Mouse (Mus musculus): ENCODE results near the gene Pim3. TPM values are rescaled to one million over a fixed set of nuclear protein-coding genes. Genes with fewer than 3 reads are reported as not detected.

Gene Pim3
- total RNA-seq, 1 experiment, result 159 TPM

DNA sequence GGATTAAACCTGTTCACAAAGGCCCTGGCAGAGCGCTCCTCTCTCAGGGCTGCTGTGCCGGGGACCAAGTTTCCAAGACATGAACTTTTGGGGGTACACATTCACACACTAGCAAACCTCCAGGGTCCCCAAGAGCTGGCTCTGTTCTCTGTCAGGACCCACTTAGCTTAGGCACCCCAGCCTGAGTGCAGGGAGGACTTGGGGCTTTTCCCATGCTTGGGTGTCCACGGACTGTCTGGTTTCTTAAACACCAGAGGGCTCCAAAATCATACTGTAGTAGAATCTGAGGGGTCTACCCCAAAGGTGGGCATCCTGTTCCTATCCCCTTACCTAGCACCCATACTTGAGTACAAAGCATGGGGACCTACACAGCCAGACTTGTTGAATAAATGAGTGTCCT is 28.0 kb downstream of the Pim3 start:
- H3K36me3 ChIP-seq (ENCODE audit: control insufficient read depth, insufficient read depth, low read length, poor library complexity, severe bottlenecking), result no peaks in the 10 kb centered on the region
- no peak for TF ChIP-seq ZC3H11A (IDR thresholded peaks at IDR 0.05; ENCODE audit: borderline replicate concordance, low read depth, low read length)
- TF ChIP-seq MAFK (IDR thresholded peaks at IDR 0.05; ENCODE audit: insufficient read depth, low read depth, low read length), result no peak
- no peak for TF ChIP-seq CHD2 (IDR thresholded peaks at IDR 0.05; ENCODE audit: low read depth, low read length)
- no peak for TF ChIP-seq HCFC1 (IDR thresholded peaks at IDR 0.05; ENCODE audit: borderline replicate concordance, insufficient read depth, low read length)
- no peak for TF ChIP-seq ZNF384 (IDR thresholded peaks at IDR 0.05; ENCODE audit: low read depth, low read length)
- in situ Hi-C loops (cut with MboI; ENCODE audit: low sequenced_read_pairs in 2 of 2, unreplicated experiment in 2 of 2), result no loop called here
- no peaks in the 10 kb centered on the region for H3K9me3 ChIP-seq (ENCODE audit: control insufficient read depth, insufficient read depth, low read depth, low read length)
- no peak overlapping the region for H3K9ac ChIP-seq (ENCODE audit: insufficient read depth, low read depth, low read length, poor library complexity, severe bottlenecking)
- H3K27ac ChIP-seq (ENCODE audit: insufficient read depth, low read depth, low read length, poor library complexity, severe bottlenecking), result no peak overlapping the region
- H3K4me3 ChIP-seq (ENCODE audit: insufficient read depth in 1 of 2, low read depth in 1 of 2, low read length in 2 of 2, poor library complexity in 1 of 2, severe bottlenecking in 1 of 2), result peak overlapping the region in 1 of 2 experiments; percentile 83; a peak in 2 of 4 replicates
- peaks cover 2 to 13% of the 10 kb centered on the region in 2 experiments; a peak in 2 of 4 replicates for H3K4me1 ChIP-seq (ENCODE audit: control insufficient read depth in 2 of 2, insufficient read depth in 2 of 2, low read length in 2 of 2, poor library complexity in 1 of 2)
- DNase-seq (ENCODE audit: low read depth, low spot score), result no peak

GRCm38 (mm10) chr15:88890751-88891675 is 29.0 kb downstream of the Pim3 start:
- Histone ChIP-seq H3K4me3 (ENCODE audit: insufficient read depth in 1 of 2, low read depth in 1 of 2, low read length in 2 of 2, poor library complexity in 1 of 2, severe bottlenecking in 1 of 2) (peak overlapping the region; percentile 72 to 83), H3K4me1 (ENCODE audit: control insufficient read depth in 2 of 2, insufficient read depth in 2 of 2, low read length in 2 of 2, poor library complexity in 1 of 2) (peaks cover 2 to 15% of the 10 kb centered on the region in 2 experiments; a peak in 2 of 4 replicates), H3K9ac (ENCODE audit: insufficient read depth, low read depth, low read length, poor library complexity, severe bottlenecking) (peak overlapping the region; percentile 61), H3K9me3 (ENCODE audit: control insufficient read depth, insufficient read depth, low read depth, low read length) (no peaks in the 10 kb centered on the region), H3K27ac (ENCODE audit: insufficient read depth, low read depth, low read length, poor library complexity, severe bottlenecking) (no peak overlapping the region), H3K36me3 (ENCODE audit: control insufficient read depth, insufficient read depth, low read length, poor library complexity, severe bottlenecking) (no peaks in the 10 kb centered on the region)
- DNase-seq (ENCODE audit: low read depth, low spot score), result peak; percentile 97
- TF ChIP-seq ZNF384 (IDR thresholded peaks at IDR 0.05; ENCODE audit: low read depth, low read length), result no peak
- no peak for TF ChIP-seq HCFC1 (IDR thresholded peaks at IDR 0.05; ENCODE audit: borderline replicate concordance, insufficient read depth, low read length)
- TF ChIP-seq MAFK (IDR thresholded peaks at IDR 0.05; ENCODE audit: insufficient read depth, low read depth, low read length), result no peak
- no peak for TF ChIP-seq ZC3H11A (IDR thresholded peaks at IDR 0.05; ENCODE audit: borderline replicate concordance, low read depth, low read length)
- TF ChIP-seq CHD2 (IDR thresholded peaks at IDR 0.05; ENCODE audit: low read depth, low read length), result no peak
- in situ Hi-C loops (cut with MboI; ENCODE audit: low sequenced_read_pairs in 2 of 2, unreplicated experiment in 2 of 2), result no loop called here

GRCm38 (mm10) chr15:88891676-88892040 is 29.7 kb downstream of the Pim3 start:
- H3K4me3 ChIP-seq (ENCODE audit: insufficient read depth in 1 of 2, low read depth in 1 of 2, low read length in 2 of 2, poor library complexity in 1 of 2, severe bottlenecking in 1 of 2), result peak overlapping the region in 1 of 2 experiments; percentile 83; a peak in 2 of 4 replicates
- no peak overlapping the region for H3K27ac ChIP-seq (ENCODE audit: insufficient read depth, low read depth, low read length, poor library complexity, severe bottlenecking)
- no peaks in the 10 kb centered on the region for H3K36me3 ChIP-seq (ENCODE audit: control insufficient read depth, insufficient read depth, low read length, poor library complexity, severe bottlenecking)
- no peak overlapping the region for H3K9ac ChIP-seq (ENCODE audit: insufficient read depth, low read depth, low read length, poor library complexity, severe bottlenecking)
- in situ Hi-C loops (cut with MboI; ENCODE audit: low sequenced_read_pairs in 2 of 2, unreplicated experiment in 2 of 2), result no loop called here
- H3K4me1 ChIP-seq (ENCODE audit: control insufficient read depth in 2 of 2, insufficient read depth in 2 of 2, low read length in 2 of 2, poor library complexity in 1 of 2), result peaks cover 2 to 15% of the 10 kb centered on the region in 2 experiments; a peak in 2 of 4 replicates
- TF ChIP-seq ZC3H11A (IDR thresholded peaks at IDR 0.05; ENCODE audit: borderline replicate concordance, low read depth, low read length) (no peak), CHD2 (IDR thresholded peaks at IDR 0.05; ENCODE audit: low read depth, low read length) (no peak), ZNF384 (IDR thresholded peaks at IDR 0.05; ENCODE audit: low read depth, low read length) (no peak), MAFK (IDR thresholded peaks at IDR 0.05; ENCODE audit: insufficient read depth, low read depth, low read length) (no peak), HCFC1 (IDR thresholded peaks at IDR 0.05; ENCODE audit: borderline replicate concordance, insufficient read depth, low read length) (no peak)
- no peaks in the 10 kb centered on the region for H3K9me3 ChIP-seq (ENCODE audit: control insufficient read depth, insufficient read depth, low read depth, low read length)
- no peak for DNase-seq (ENCODE audit: low read depth, low spot score)

DNA sequence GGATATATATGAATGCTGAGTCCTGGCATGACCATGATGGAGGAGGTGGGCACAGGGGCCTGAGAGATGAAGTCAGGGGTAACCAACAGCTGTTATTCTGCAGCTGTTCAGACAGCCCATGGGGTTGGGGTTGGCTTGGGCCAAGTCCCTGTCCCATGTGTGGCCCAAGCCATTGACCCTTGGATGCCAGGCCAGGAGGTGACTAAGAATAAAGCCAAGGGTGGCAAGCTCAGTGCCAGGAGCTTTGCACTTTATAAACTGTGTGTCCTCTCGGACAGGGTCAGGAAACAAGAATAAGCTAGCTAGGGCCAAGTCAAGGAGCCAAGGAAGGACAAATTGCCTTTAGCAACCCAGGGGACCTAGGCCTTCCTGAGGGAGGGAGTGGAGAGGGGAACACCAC is 30.3 kb downstream of the Pim3 start:
- TF ChIP-seq MAFK (IDR thresholded peaks at IDR 0.05; ENCODE audit: insufficient read depth, low read depth, low read length), result no peak
- TF ChIP-seq HCFC1 (IDR thresholded peaks at IDR 0.05; ENCODE audit: borderline replicate concordance, insufficient read depth, low read length), result no peak
- TF ChIP-seq CHD2 (IDR thresholded peaks at IDR 0.05; ENCODE audit: low read depth, low read length), result no peak
- TF ChIP-seq ZNF384 (IDR thresholded peaks at IDR 0.05; ENCODE audit: low read depth, low read length), result no peak
- TF ChIP-seq ZC3H11A (IDR thresholded peaks at IDR 0.05; ENCODE audit: borderline replicate concordance, low read depth, low read length), result no peak
- H3K36me3 ChIP-seq (ENCODE audit: control insufficient read depth, insufficient read depth, low read length, poor library complexity, severe bottlenecking), result no peaks in the 10 kb centered on the region
- H3K4me1 ChIP-seq (ENCODE audit: control insufficient read depth in 2 of 2, insufficient read depth in 2 of 2, low read length in 2 of 2, poor library complexity in 1 of 2), result peaks cover 2 to 15% of the 10 kb centered on the region in 2 experiments; a peak in 2 of 4 replicates
- no peak overlapping the region for H3K27ac ChIP-seq (ENCODE audit: insufficient read depth, low read depth, low read length, poor library complexity, severe bottlenecking)
- no peaks in the 10 kb centered on the region for H3K9me3 ChIP-seq (ENCODE audit: control insufficient read depth, insufficient read depth, low read depth, low read length)
- in situ Hi-C loops (cut with MboI; ENCODE audit: low sequenced_read_pairs in 2 of 2, unreplicated experiment in 2 of 2), result no loop called here
- DNase-seq (ENCODE audit: low read depth, low spot score), result no peak
- no peak overlapping the region for H3K9ac ChIP-seq (ENCODE audit: insufficient read depth, low read depth, low read length, poor library complexity, severe bottlenecking)
- H3K4me3 ChIP-seq (ENCODE audit: insufficient read depth in 1 of 2, low read depth in 1 of 2, low read length in 2 of 2, poor library complexity in 1 of 2, severe bottlenecking in 1 of 2), result no peak overlapping the region

Measured in ES-E14 (cell line).